Mouse (Mus musculus) cerebellum, adult 11 months (tissue): Measurements from ENCODE around the gene Tnfsf15.

Experiments used
- DNase-seq: peaks from one replicate; pipeline ENCODE4 v3.0.0; 2022

Gene Tnfsf15

DNA sequence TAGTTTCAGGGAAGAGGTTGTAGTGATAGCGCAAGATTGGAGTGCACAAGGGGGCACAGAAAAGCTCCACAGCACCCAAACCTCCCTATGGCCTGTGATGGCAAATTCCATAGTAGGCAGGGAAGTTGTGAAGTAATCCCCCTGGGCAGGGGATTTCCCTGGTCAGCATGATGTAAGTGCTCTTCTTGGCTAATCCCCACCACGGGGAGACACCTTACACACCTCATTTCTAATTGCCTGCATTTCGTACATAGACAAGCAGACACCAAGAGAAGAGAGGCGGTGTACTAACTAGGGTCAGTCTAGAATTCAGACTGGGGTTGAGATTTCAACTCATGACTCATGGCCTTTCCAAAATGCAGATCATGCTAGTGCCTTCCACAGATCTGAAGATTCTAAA, 4.2 kb downstream of the Tnfsf15 start:
- no peak for DNase-seq

DNA sequence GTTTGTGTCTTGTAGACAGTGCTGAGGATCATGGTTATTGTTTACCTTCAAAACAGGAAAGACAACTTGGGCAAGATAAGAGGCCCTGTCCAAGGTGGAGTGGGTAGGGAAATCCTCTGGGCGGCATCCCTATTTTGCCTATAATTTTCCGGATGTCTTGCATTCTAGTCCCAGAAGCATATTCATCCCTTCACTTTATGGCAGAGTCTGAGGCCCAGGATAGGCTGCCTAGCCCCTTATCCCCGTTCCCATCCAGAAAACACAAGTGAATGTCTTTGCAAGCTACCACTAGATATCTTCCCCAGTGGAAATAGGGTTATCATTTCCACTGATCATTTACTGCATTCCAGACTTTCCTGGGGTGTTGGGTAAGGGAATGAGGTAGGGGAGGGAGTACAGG, 4.9 kb downstream of the Tnfsf15 start:
- DNase-seq: no peak

DNA sequence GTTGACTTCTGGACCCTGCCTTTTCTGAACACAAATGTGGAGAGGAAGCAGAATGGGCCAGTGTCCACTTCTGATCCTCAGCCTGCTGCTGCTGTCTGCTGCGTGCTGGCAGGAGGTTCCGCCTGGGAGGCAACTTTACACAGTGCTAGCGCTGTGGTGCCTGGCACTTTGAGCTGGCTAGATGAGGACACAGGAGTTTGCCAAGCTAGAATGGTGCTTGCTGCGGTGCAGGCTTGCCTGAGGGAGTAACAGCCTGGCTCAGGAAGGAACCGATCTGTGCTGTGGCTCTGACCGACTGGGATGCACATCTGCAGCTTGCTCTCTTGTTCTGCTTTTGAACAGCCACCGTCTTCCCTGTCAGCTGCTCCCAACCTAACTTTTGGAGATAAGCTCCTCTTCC, 5.4 kb downstream of the Tnfsf15 start:
- peak; percentile 7 for DNase-seq

DNA sequence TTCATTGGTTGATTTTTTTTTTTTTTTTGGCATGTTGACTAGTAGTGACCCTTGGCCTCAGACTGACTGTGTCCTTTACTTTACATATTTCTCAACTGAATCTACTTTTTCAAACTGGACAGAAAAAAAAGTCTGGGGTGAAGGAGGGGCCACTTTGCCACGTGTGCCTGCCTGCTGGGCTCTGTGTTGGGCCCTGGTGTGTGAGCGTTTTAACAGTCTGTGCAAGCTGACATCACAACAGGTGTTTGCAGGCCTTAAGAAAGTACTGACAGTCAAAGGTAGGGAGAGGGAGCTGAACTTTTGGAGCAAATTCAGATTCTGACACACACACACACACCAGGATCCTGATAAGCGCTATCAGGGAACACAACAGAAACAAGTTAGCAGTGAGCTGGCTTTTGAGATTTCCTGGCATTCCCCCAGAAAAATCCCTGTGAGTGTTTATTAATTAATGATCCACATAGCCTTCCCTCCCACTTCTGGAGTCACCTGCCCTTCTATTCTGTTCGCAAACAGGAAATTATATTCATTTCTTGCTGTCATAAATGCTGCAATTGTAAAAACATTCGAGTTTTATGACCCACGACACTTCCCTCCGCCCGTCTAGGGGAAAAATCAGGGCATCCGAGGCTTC, 6.4 kb downstream of the Tnfsf15 start:
- DNase-seq: no peak

DNA sequence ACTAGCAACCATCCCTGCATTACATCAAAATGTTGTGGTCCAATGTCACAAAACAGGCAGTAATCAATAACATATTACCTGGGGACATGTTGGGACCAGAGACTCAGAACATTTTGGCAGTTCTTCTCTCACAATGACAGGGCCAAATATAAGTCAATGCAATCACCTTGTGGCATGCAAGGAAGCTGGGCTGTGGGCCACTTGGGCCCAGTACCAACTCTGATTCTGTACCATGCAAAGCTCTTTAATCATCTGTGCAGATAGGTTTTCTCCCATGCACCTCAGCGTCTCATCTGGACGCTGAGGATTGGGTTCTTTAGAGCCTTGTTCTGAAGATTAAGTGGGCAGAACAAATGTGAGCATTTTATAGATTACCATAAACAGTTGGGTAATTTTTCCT, 13.6 kb downstream of the Tnfsf15 start:
- no peak for DNase-seq

DNA sequence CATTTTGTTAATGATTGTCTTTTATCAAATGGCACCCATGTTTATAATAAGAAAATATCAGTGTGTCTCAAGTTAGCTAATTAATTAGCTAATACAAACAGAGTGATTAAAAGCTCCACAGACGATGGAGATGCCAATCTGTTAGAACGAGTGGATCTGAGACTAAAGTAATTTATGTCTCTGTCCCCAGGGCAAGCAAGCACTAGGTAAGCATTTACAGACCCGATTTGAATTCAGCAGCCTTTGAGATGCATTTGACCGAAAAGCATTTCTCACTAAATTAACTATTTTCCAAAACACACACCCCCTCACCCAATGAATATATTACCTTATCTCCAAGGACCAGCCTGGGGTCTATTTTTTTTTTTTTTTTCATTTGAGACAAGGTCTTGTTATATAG, 18.2 kb downstream of the Tnfsf15 start:
- no peak for DNase-seq

DNA sequence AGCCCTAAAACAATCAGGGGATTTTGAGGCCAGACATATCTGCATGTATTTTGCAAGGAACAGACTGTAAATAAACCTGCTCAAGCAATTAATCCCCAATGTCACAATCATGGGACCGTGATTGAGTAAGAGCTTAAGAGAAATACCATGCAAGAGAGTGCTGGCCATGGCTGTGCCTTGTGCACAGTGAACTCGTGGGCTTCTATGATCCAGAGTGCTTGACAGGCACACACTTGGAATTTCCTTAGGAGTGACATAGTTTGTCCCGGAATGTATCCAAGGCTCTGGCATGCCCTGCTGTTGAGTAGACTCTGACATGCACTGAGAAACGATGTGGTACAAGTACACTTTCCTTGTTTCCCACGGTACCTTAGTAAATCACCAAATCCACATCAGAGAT, 18.9 kb downstream of the Tnfsf15 start:
- DNase-seq: no peak

DNA sequence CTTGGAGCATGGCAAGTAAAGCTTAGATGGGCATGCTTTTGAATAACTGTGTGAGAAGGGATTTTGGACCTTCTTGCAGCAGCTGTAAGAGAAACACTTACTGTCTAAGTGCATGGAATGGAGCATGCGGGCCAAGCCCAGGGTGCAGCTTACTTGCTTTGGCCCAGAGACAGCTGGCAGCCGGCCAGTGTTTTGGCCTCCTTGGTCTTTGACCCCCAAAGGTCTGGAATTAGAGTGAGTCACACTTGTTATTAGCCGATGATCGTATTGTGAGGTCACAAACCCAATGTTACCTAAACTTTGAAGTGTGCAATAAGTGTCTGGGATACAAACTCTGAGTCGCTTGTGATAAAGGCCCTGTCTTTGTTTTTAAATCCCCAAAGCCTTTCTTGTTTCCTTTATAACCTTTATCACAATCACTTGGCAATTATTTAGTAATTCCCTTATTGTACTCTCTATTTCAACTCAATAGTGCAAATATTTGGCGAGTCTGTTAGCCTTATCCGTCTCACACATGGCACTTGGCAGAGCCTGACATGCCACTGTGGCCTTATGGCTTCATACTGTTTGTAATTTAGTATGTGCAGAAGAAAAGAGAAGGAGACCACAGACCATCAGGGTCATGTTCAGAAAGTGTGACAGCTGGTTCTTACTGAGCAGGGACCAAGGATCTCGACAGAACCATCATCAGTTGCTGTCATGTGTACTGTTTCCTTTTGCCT, 26.8 kb downstream of the Tnfsf15 start:
- no peak for DNase-seq

DNA sequence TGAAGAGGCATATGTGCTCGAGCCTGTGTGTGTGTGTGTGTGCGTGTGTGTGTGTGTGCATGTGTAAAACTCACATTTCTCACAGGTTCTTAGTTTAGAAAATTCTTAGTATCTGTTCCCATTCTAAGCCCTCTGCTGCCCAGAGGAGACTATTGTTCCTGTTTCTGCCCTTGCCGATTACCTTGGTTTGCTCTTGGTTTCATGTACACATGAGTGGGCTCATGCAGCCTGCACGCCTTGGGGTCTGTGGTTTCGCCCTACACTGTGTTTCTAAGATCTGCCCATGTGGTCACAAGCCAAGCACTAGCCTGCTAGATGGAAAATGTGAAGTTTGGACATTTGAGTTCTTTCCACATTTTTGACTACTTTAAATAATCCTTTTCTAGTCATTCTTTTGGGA, 33.0 kb downstream of the Tnfsf15 start:
- DNase-seq: no peak

DNA sequence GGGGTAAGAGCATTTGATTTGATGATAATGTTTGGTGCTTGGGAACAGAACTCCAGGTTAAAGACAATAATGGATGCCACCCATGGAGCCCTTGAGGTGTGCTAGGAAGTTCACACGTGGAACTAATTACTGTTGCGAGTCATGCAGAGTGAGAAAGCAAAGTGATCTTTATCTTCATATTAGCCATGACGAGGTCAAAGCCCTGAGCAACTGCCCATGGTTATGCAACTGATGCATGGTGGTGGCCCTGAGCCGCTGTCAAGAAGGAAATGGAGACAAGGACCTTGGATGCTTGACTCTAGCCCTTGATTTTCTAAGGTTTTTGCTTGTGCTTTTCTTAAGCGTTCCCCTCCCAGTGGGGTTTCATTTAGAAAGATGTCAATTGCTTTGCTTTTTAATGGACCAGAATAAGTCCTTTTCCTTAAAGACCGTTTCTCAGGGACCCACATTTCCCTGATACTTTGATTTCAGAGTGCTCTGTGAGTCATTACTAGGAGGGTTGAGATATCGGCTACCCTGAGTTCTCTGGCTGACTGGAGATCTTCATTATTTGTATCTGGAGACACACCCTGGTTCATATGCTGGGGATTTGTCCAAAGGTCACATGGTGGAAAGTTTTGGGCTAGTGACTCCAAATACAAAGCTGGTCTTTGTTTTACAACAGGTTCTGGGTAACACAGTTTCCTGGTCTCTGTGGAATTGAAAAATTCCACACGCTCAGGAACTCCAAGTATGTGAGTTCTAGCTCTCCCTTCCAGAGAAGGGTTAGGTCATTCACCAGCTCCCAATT, 34.3 kb downstream of the Tnfsf15 start:
- DNase-seq: no peak

DNA sequence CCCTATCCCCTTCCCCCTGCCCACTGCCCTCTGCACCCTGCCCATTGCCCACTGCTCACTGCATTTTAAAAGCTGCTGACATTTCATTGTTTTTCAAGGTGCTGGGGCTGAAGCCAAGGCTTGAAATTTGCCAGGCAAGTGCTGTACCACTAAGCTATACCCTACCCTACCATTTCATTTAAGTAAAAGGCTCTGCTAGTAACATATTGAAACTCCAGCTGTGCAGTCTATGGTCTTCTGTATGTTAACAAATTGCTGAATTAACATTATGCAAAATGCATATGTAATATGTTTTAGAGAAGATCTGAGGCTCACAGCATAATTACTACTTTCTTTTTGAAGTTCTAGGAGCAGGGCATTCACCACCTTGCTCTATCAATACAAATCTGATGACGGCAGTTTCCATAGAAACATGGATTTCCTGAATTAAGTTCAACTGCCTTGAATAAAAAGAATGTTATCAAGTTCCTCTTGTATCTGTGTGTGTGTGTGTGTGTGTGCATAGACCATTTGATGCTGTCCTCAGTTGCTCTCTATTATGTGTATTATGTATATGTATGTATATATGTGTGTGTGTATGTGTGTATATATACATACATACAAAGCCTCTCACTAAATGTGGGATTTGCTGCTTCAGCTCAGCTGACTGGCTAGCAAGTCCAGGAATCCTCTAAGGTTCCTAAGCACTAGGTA, 38.5 kb downstream of the Tnfsf15 start:
- DNase-seq: no peak

DNA sequence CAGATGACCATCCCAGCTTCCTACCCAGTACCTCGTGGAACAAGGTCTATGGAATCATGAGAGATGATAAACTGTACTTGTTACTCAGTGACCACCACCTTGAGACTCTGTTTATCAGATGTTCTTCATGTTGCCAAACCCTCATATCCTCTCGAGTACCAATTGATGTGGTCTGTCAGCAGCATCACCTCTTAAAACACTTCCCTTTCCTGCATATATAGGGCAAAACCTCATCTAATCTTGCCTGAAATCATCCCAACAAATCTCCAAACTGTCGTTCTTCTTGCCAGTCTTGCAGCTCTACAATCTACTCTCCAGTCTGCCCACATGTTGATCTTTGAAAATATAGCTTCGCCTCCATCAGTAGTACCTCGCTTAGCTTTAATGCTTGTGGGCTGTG, 40.7 kb downstream of the Tnfsf15 start:
- no peak for DNase-seq

DNA sequence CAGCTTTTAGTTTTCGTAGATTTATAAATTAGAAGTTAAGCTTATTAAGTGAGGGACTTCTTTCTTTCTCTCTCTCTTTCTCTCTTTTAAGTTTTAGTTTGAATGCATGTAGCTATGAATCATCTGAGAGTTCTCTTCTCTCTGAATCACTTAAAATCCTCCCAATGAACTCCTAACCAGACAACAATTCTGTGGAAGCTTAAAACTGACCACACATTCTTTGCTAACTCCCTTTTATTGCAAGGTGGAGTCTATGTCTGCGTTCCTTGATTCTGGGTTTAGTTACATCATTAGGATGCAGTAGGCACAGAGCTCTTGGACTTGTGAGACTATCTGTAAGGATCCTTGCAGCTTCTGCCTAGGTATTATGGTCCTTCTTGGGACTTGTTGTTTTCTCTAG, 41.2 kb downstream of the Tnfsf15 start:
- DNase-seq: no peak

DNA sequence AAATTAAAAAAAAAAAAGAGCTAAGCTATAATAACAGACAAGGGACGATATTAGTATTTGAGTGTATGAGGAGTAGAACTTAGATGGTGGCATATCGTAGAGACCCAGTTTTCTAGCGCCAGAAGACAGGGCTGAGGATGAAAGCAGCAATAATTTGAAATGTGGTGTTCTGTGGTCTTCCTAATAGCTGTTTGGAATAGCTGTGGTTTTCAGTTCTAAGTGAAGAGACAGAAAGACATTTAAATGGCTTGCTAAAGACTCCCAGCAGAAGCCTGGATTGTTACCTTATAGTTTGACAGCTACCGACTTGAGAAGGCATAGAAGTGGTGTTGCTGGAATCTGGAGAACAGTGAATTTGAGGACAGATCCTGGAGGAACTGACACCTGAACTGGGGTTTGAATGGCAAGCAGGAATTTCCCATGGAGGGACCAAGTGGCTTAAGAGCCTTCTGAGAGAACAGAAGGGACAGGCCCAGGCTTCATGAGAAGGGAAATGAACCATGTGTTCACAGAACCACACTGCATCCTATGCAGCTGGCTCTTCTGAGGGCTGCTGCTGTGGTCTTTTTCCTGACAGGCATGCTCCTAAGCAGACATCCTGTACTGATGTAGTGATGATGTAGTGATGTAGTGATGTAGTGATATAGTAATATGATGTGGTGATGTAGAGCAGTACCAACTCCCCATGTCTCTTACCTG, 42.8 kb downstream of the Tnfsf15 start:
- DNase-seq: no peak

DNA sequence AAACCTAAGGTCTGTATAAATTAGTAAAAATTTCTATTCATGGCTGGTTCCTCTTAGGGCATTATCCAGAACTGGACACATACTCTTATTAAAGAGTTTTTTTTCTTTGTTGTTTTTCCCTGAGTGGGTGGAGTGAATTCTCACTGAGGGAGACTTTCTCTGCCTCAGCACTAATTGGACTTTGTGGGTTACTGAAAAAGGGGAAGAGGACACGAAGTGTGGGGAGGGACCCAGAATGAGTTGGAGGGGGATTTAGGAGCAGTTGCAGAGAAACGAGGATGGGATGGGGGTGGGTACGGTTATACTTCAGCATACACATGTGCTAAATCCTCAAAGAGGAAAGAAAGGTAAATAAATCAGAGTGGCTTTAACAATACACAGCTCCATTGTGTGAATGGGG, 45.2 kb downstream of the Tnfsf15 start:
- DNase-seq: no peak

DNA sequence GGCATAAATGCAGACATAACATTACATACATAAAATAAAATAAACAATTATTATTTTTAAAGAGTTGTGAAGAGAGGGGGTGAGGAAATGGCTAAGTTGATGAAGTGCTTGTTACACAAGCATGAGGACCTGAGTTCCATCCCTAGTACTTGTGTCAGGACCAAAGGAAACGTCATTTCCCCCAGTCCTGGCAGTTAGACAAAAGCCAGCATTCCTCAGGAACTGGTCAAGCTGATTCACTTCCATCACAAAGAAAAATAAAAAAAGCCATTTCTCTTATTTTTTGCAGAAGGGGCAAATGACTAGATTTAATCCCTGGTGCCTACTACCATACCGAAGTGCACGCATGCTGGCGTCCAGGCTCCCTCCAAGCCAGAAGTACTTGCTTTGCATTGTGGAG, 48.0 kb downstream of the Tnfsf15 start:
- no peak for DNase-seq

DNA sequence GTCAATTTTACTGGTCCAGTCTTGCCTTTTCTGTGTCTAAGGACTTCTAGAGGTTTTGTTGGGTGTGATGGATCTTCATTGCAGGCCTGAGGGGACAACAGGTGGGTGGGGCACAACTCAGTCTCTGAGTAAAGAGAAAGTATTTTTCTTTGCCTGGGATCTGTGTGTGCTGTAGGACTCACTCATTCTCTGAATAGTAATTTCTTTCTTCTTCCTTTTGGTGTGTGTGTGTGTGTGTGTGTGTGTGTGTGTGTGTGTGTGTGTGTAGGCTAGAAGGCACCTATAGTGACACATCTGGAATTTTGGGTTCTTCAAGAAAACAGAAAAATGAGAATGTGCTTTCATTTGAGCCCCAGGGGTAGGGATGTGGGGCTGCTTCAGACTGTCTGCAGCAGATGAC, 52.6 kb downstream of the Tnfsf15 start:
- no peak for DNase-seq

DNA sequence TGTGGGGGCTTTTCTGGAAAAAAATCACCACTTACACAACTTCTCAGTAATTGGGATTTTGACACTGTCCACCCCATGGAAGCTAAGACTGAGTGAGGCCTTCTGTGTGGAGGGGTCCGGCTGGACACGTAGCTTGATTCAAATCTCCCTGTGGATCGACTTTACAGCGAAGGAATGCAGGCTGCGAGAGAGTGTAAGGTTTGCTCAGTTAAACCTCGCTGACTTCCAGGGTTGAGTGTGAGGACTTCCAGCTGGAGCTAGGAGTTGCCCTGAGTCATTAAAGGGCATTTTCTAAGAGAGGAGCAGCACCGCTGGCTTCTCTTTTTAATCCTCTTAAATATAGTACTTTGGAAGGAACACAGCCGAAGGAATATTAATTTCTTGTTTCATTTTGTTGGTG, 57.5 kb downstream of the Tnfsf15 start:
- DNase-seq: no peak

DNA sequence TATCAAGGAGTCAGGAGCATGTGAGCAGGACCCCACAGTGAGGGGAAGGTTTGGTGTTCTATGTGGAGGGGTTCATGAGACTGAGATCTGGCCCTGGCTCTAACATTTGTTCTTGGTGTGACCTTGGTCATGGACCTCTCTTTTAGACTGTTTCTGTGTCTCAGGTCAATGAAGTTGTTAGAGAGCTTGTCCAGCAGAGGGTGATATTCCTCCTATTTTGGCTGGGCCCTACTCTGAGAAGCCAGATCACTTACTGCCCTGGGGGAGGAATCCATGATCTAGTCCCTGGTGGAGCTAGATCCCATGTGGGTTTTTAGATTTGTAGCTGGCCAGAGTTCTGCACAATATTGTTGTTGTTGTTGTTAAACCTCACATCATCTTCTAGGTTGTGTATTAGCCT, 58.8 kb downstream of the Tnfsf15 start:
- DNase-seq: peak; percentile 3

DNA sequence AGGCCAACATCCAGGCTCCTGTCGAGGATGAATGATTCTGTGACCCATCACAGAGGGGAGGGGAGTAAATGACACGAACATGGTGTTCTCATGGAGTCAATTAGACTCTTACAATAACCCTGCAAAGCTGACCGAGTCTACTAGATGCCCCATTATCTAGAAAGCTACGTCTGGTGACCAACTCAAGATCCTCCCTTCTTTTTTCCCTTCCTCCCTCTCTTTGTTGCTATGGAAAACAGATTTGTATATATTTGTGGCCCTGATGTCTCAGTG, 59.7 kb downstream of the Tnfsf15 start:
- DNase-seq: no peak

DNA sequence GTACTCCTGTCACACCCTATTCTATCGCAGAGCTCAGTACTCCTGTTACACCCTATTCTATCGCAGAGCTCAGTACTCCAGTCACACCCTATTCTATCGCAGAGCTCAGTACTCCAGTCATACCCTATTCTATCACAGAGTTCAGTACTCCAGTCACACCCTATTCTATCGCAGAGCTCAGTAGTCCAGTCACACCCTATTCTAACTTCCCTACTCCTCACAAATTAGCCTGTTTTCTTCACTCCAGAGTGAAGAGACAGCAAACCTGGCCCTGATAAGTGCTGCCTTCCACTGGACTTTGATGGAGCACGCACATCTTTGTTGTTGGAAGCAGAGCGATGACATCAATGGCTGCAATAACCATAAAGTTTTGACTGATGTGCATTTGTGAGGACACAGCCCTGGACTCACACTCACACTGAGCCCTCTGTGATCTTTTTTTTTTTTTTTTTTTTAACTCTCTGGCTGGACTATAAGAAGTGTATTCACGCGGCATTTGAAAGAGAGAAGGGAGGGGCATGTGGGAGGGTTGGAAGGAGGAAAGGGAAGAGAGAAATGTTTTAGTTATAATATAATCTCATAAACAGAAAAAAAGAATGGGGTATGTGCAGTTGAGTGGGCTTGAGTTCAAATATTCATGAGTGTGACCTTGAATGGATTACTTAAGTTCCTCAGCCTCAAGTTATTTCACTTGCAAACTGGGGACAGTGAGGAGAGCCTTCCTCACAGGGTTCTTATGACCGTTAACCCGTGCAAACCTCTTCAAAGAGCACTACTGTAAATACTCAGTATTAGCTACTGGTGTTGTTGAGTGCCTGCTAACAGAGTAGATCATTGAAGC, 60.3 kb downstream of the Tnfsf15 start:
- no peak for DNase-seq

DNA sequence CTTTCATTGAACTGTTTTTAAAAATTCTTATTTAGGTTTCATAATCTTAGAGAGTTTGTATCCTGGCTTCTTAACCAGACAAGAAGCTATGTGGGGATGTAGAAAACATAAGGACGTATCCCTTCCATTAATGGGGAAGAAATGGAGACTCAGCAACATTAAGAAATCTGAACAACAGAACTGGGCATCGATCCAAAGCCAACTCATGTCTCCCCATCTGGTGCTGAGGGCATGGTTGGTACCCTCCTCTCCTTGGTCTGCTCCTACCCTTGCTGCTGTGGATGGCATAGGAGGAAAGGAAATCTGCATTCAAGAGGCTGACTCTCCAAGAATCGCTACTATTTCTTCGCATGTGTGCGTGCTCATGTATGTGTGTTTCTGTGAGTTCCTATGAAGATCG, 61.2 kb downstream of the Tnfsf15 start:
- no peak for DNase-seq
